Mouse (Mus musculus) myocyte (in vitro differentiated cells): ENCODE measurements around the gene Prkcz. TPM values are rescaled to one million over a fixed set of nuclear protein-coding genes. Genes with fewer than 3 reads are reported as not detected.

Experiments used
- H3K27me3 ChIP-seq: one replicate; pipeline ENCODE4 v1.6.1; 2011; ENCODE audit not compliant: control insufficient read depth, insufficient read depth, insufficient read length
- H3K36me3 ChIP-seq: one replicate; pipeline ENCODE4 v1.6.1; 2011; ENCODE audit not compliant: control insufficient read depth, insufficient read depth
- H3K4me2 ChIP-seq: one replicate; pipeline ENCODE4 v1.6.1; 2011; ENCODE audit warnings: low read depth, control low read depth
- H3K4me3 ChIP-seq: one replicate; pipeline ENCODE4 v1.5.1; 2011; ENCODE audit warnings: mild to moderate bottlenecking, control low read depth, moderate library complexity
- H3K79me2 ChIP-seq: one replicate; pipeline ENCODE4 v1.6.1; 2011; ENCODE audit not compliant: control insufficient read depth, insufficient read depth
- H3ac ChIP-seq: one replicate; pipeline ENCODE4 v1.6.1; 2011; ENCODE audit not compliant: control insufficient read depth, insufficient read length
- CEBPB ChIP-seq: IDR thresholded peaks from 2 replicates; pipeline ENCODE4 v1.6.1; 2011; ENCODE audit warnings: mild to moderate bottlenecking, moderate library complexity; ENCODE audit not compliant: poor library complexity, insufficient read depth, severe bottlenecking
- E2F4 ChIP-seq: IDR thresholded peaks from one replicate; pipeline ENCODE4 v1.6.1; 2011; ENCODE audit warnings: mild to moderate bottlenecking, control low read depth, moderate library complexity; ENCODE audit not compliant: insufficient read depth
- MAX ChIP-seq: IDR thresholded peaks from one replicate; pipeline ENCODE4 v1.6.1; 2011; ENCODE audit warnings: low read depth, mild to moderate bottlenecking, control low read depth
- MYOD1 ChIP-seq, 3 experiments: IDR thresholded peaks; one replicate each; pipeline ENCODE4 v1.6.1; 2011; ENCODE audit warnings: control low read depth in 2 of 3, low read depth in 2 of 3, mild to moderate bottlenecking in 2 of 3, moderate library complexity in 1 of 3; ENCODE audit not compliant: insufficient read length in 2 of 3, control insufficient read depth in 1 of 3
- MYOG ChIP-seq, 3 experiments: IDR thresholded peaks; one replicate each; pipeline ENCODE4 v1.6.1; 2011; ENCODE audit warnings: control low read depth in 2 of 3, low read depth in 2 of 3, mild to moderate bottlenecking in 2 of 3; ENCODE audit not compliant: insufficient read length in 2 of 3, control insufficient read depth in 1 of 3, insufficient read depth in 1 of 3
- POLR2A ChIP-seq: IDR thresholded peaks from one replicate; pipeline ENCODE4 v1.6.1; 2011; ENCODE audit warnings: low read depth, mild to moderate bottlenecking, control low read depth, moderate library complexity; ENCODE audit not compliant: insufficient read length
- POLR2AphosphoS2 ChIP-seq: IDR thresholded peaks from one replicate; pipeline ENCODE4 v1.6.1; 2011; ENCODE audit warnings: low read depth, control low read depth; ENCODE audit not compliant: insufficient read length
- REST ChIP-seq: IDR thresholded peaks from one replicate; pipeline ENCODE4 v1.6.1; 2011; ENCODE audit warnings: mild to moderate bottlenecking, control low read depth, moderate library complexity; ENCODE audit not compliant: insufficient read depth, insufficient read length
- SRF ChIP-seq: IDR thresholded peaks from one replicate; pipeline ENCODE4 v1.6.1; 2011; ENCODE audit warnings: low read depth; ENCODE audit not compliant: control insufficient read depth, insufficient read length
- TCF12 ChIP-seq: IDR thresholded peaks from one replicate; pipeline ENCODE4 v1.6.1; 2011; ENCODE audit warnings: mild to moderate bottlenecking, control low read depth; ENCODE audit not compliant: poor library complexity, insufficient read depth, severe bottlenecking
- TCF3 ChIP-seq: IDR thresholded peaks from one replicate; pipeline ENCODE4 v1.6.1; 2011; ENCODE audit warnings: low read depth, control low read depth; ENCODE audit not compliant: insufficient read length
- USF1 ChIP-seq: IDR thresholded peaks from one replicate; pipeline ENCODE4 v1.6.1; 2011; ENCODE audit warnings: low read depth, mild to moderate bottlenecking, control low read depth, moderate library complexity
- polyA plus RNA-seq: library from polyadenylated mRNA; unstranded; fragments of >200 nt; fragmentation: generic; extraction: Trizol; gene quantifications from one replicate; pipeline ENCODE4 v1.2.1, GENCODE M21; 2012; ENCODE audit warnings: missing spikeins

The Prkcz gene
- polyA plus RNA-seq, 1 experiment, result 0.36 TPM

DNA sequence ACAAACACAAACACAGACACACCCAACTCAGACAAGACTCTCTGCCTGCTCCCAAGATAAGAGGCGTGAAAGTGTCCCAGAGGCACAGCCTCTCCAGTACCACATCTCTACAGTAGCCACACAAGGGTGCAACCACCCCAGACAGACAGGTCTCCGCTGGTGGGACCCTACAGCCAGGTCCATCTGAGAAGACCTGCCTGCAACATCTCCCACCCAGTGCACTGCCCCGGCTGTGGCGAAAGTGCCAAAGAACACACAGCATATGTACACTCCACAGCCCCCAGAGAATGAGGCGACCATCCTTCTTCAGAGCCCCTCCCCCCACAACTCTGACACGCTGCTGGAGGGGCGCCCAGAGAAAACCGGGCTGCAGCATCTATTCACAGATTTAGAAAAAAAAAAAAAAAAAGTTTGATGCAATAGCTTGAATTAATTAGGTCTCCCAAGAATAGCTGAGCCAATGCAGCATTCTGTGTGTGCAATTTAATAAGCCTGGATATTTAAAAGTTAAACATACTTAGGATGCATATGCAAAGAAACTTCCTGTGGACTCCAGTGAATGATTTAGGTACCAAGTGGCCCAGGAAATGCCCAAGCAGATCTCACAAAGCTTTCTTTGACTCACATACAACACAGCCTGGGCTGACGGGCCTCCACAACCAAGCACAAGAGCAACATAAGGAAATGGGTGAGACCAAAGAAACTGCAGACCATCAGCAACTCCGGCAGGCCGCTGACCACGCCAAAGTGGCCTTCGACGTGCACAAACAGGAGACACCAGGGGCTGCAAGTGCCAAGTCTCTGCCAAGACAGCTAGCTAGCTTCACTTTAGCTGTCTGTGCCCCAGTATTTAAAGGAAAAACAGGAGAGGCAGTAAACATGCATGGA is 140.7 kb downstream of the Prkcz start:
- peaks cover 67% of the 10 kb centered on the region for H3K79me2 ChIP-seq
- H3K36me3 ChIP-seq, result no peaks in the 10 kb centered on the region
- H3K4me2 ChIP-seq, result peak overlapping the region; percentile 95
- no peak for TF ChIP-seq POLR2A
- no peak for TF ChIP-seq REST
- no peak for TF ChIP-seq MYOG (IDR thresholded peaks at IDR 0.05; ENCODE audit: control insufficient read depth in 1 of 3, insufficient read depth in 1 of 3, insufficient read length in 2 of 3, low read depth in 2 of 3)
- TF ChIP-seq SRF, result no peak
- TF ChIP-seq MAX, result no peak
- TF ChIP-seq USF1, result no peak
- no peak for TF ChIP-seq TCF12
- no peak for TF ChIP-seq MYOD1 (IDR thresholded peaks at IDR 0.05; ENCODE audit: control insufficient read depth in 1 of 3, insufficient read length in 2 of 3, low read depth in 2 of 3)
- no peak for TF ChIP-seq TCF3
- TF ChIP-seq E2F4, result no peak
- no peak for TF ChIP-seq CEBPB
- TF ChIP-seq POLR2AphosphoS2, result no peak
- H3K4me3 ChIP-seq, result peak overlapping the region; percentile 98
- peak overlapping the region; percentile 78 for H3ac ChIP-seq
- H3K27me3 ChIP-seq, result no peaks in the 10 kb centered on the region

DNA sequence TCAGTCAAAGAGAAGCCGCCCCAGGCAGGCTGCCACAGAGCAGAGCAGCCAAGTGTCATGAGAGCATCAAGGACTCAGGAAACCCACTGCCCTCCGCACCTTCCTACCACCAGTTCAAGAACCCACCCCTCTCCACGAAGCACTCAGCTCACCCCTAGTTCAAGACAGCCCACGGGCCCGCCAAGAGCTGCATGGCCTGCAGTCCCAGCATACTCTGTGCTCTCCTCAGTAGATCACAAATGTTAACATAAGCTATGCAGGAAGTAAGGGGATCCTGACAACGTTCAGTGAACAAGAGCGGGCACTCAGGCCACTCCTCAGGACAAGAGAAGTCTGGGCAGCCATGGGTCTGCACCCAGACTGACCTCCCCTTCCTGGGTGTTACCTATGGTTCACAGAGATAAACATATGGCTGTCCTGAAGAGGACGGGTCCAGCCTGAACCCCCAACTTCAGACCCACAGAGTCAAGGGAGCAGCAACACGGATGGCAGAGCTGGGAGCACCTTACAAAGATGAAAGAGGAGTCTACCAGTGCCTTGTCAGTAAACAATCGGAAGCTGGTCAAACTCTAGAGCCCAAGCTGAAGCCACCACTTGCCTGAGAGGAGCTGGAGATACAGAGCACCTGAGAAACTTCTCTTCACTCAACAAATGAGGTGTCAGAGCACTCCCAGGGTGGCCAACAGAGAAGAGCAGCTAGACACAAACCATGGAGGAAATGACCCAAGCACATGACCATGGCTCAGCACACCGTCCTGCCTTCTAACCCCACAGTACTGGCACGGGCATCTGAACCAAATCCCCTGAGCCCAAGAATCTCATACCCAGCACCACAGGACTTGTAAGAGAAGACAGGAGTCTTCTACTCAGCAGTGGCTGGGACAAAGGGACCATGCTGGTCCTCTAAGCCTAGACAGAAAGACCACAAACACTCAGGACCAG is 141.6 kb downstream of the Prkcz start:
- TF ChIP-seq USF1 (peak; percentile 28), REST (no peak), TCF3 (no peak)
- peak overlapping the region; percentile 78 for H3ac ChIP-seq

GRCm38 (mm10) chr4:155218104-155218732 is 142.9 kb downstream of the Prkcz start:
- Histone ChIP-seq H3K79me2 (peaks cover 89% of the 10 kb centered on the region), H3K4me3 (peak overlapping the region; percentile 98), H3ac (no peak overlapping the region), H3K27me3 (no peaks in the 10 kb centered on the region), H3K36me3 (peaks cover 3% of the 10 kb centered on the region), H3K4me2 (peak overlapping the region; percentile 95)
- TF ChIP-seq TCF12 (no peak), MYOD1 (IDR thresholded peaks at IDR 0.05; ENCODE audit: control insufficient read depth in 1 of 3, insufficient read length in 2 of 3, low read depth in 2 of 3) (peak in 1 of 3 experiments; percentile 8), POLR2AphosphoS2 (no peak)

More for the DNA sequence above, 141.6 kb downstream of the Prkcz start:
- Histone ChIP-seq H3K36me3 (no peaks in the 10 kb centered on the region), H3K79me2 (peaks cover 76% of the 10 kb centered on the region), H3K27me3 (no peaks in the 10 kb centered on the region), H3K4me3 (peak overlapping the region; percentile 98), H3K4me2 (peak overlapping the region; percentile 95)

- Histone ChIP-seq H3K36me3 (peaks cover 5% of the 10 kb centered on the region), H3K4me3 (peak overlapping the region; percentile 98), H3ac (no peak overlapping the region), H3K79me2 (peaks cover 97% of the 10 kb centered on the region), H3K4me2 (peak overlapping the region; percentile 95), H3K27me3 (no peaks in the 10 kb centered on the region)
- no peak for TF ChIP-seq E2F4
- TF ChIP-seq CEBPB, result peak; percentile 60
Observed at GRCm38 (mm10) chr4:155217241-155218103, 143.7 kb downstream of the Prkcz start.
